In the genomic region with DNA sequence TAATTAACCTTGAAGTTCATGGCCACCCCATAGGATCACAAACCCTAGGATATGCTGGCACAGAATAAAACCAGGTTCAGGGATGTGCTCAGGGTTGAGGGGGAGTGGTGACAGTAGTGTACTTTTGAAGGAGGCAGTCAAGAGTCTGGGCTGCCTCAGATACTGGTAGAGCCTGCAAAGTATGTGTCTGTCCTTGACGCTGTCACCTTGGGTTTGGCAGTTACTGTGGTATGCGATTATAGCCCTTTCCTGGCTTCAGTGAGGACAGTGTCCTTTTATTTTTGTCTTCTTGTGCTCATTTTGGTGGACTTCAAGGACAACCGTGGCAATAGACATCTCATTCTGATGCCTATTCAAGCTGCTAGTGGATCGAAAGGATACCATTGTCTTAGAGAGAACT, we compare ENCODE assay signal across 25 mouse cellular contexts.
DNase-seq lines count a peak whose midpoint lies in the region; ATAC-seq lines count a peak whose summit lies in the region.
"Had no signal": no experiment of that assay in that cellular context is flagged by ENCODE, and none has a peak within 500 bp of the region (broad histone marks: within the 10 kb centered on the region; RNA-seq: fewer than 3 reads in every experiment).

No protein-coding gene starts in this region.

- H3K9ac ChIP-seq in heart, embryonic 12.5 days: no peak overlapping the region
- H3K9ac ChIP-seq: embryonic facial prominence, embryonic 13.5 days; forebrain, embryonic 12.5 days; heart, embryonic 13.5 days; hindbrain, embryonic 12.5 days; liver, embryonic 14.5 days; neural tube, embryonic 13.5 days; stomach, embryonic 15.5 days had no signal

- no peaks in the 10 kb centered on the region for H3K36me3 ChIP-seq in heart, embryonic 12.5 days
- H3K36me3 ChIP-seq: embryonic facial prominence, embryonic 13.5 days; forebrain, embryonic 12.5 days; heart, embryonic 13.5 days; hindbrain, embryonic 12.5 days; midbrain, embryonic 10.5 days; neural tube, embryonic 13.5 days; stomach, embryonic 15.5 days had no signal

- ATAC-seq in heart, embryonic 12.5 days (ENCODE audit: insufficient number of reproducible peaks, low FRiP score): no peak
- ATAC-seq: midbrain, embryonic 16.5 days had no signal

- DNase-seq in heart, adult 9 months (ENCODE audit: low spot score in 2 of 2): peak; percentile 4 to 13
- DNase-seq in adrenal gland, postnatal 10 days: peak; percentile 36
- peak; percentile 2 for DNase-seq in adrenal gland, postnatal 25 days
- DNase-seq in heart, postnatal 10 days: peak; percentile 57 to 58
- DNase-seq in right cerebral cortex, postnatal 4 days: no peak
- no peak for DNase-seq in lung, postnatal 14 days
- DNase-seq: cerebellum, adult 8-10 months; cerebellum, postnatal 36 days; embryo, embryonic 11 days; gastrocnemius, postnatal 25 days; kidney, adult 11 months; thymus, postnatal 25 days had no signal

- H3K4me2 ChIP-seq in heart, embryonic 12.5 days: no peak overlapping the region
- H3K4me2 ChIP-seq: embryonic facial prominence, embryonic 13.5 days; forebrain, embryonic 12.5 days; heart, embryonic 13.5 days; hindbrain, embryonic 12.5 days; neural tube, embryonic 13.5 days; stomach, embryonic 15.5 days had no signal

- H3K27ac ChIP-seq in heart, embryonic 12.5 days (ENCODE audit: poor library complexity, severe bottlenecking): no peak overlapping the region; the same call in 1 of the 2 replicates
- H3K27ac ChIP-seq: embryonic facial prominence, embryonic 13.5 days; forebrain, embryonic 12.5 days; heart, embryonic 13.5 days; hindbrain, embryonic 12.5 days; kidney, postnatal 0 days; liver, embryonic 14.5 days; midbrain, embryonic 10.5 days; neural tube, embryonic 13.5 days; stomach, embryonic 15.5 days had no signal

- H3K9me3 ChIP-seq in heart, embryonic 12.5 days (replicated peaks): no peaks in the 10 kb centered on the region
- H3K9me3 ChIP-seq: embryonic facial prominence, embryonic 13.5 days; forebrain, embryonic 12.5 days; heart, embryonic 13.5 days; hindbrain, embryonic 12.5 days; midbrain, embryonic 10.5 days; neural tube, embryonic 13.5 days; stomach, embryonic 15.5 days had no signal

- no peak overlapping the region for H3K4me3 ChIP-seq in heart, embryonic 12.5 days
- H3K4me3 ChIP-seq: embryonic facial prominence, embryonic 13.5 days; erythroblast, embryonic 14.5 days; forebrain, embryonic 12.5 days; heart, embryonic 13.5 days; hindbrain, embryonic 12.5 days; midbrain, embryonic 10.5 days; myocyte; neural tube, embryonic 13.5 days; stomach, embryonic 15.5 days had no signal

- WGBS in heart, embryonic 12.5 days: 47% methylated on average over 4 of the region's 4 CpGs

- no peaks in the 10 kb centered on the region for H3K27me3 ChIP-seq in heart, embryonic 12.5 days (replicated peaks)
- H3K27me3 ChIP-seq: embryonic facial prominence, embryonic 13.5 days; forebrain, embryonic 12.5 days; heart, embryonic 13.5 days; hindbrain, embryonic 12.5 days; neural tube, embryonic 13.5 days; stomach, embryonic 15.5 days had no signal

- H3K4me1 ChIP-seq in heart, embryonic 12.5 days (replicated peaks): peaks cover 13% of the 10 kb centered on the region
- H3K4me1 ChIP-seq: neural tube, embryonic 13.5 days had no signal

- intact Hi-C loops in heart, postnatal 10 days (cut with DNase I): loop anchor here (5.0 kb wide), 1 partner anchor 266 kb away; a partner anchor contains a TSS

Comparison
In these comparisons a context has a peak if more than half of its experiments do, and no peak if none do; other contexts are left out.
1. DNase-seq: peak in heart, adult 9 months (2 of 2), adrenal gland, postnatal 10 days (single experiment), adrenal gland, postnatal 25 days (single experiment) and heart, postnatal 10 days (2 of 2); none in right cerebral cortex, postnatal 4 days (single experiment) and lung, postnatal 14 days (single experiment).